Mouse (Mus musculus) cerebellum, adult 2 months (tissue): ENCODE measurements at regions not wholly inside any gene's neighbourhood (a gene's known extent, or its start where the extent isn't known, plus 50 kb on each side); places are given as distances from the start of the nearest gene placed in this dataset.

ENCODE experiments used
- CTCF ChIP-seq: fragments of 200-500 bp; IDR thresholded peaks from 2 replicates; pipeline ENCODE4 v1.5.1; 2011; ENCODE audit warnings: low read depth, mild to moderate bottlenecking, control low read depth, low read length, moderate library complexity, borderline replicate concordance; ENCODE audit not compliant: insufficient read depth
- POLR2A ChIP-seq: fragments of 200-500 bp; IDR thresholded peaks from 2 replicates; pipeline ENCODE4 v1.6.1; 2011; ENCODE audit warnings: low read length, control low read depth, borderline replicate concordance; ENCODE audit not compliant: insufficient read depth

GRCm38 (mm10) chr3:117412896-117413747, 52.4 kb upstream of the Plppr4 start:
- no peak for TF ChIP-seq CTCF
- TF ChIP-seq POLR2A = no peak
